Mouse (Mus musculus) megakaryocyte, embryonic 14.5 days (primary cell): Measurements from ENCODE around the gene Commd8.

Source experiments
- FLI1 ChIP-seq: IDR thresholded peaks from 2 replicates; pipeline ENCODE4 v1.6.1; 2012; ENCODE audit warnings: low read length, inconsistent platforms, mixed read lengths
- GATA1 ChIP-seq: IDR thresholded peaks from 3 replicates; pipeline ENCODE4 v1.6.1; 2012; ENCODE audit warnings: mixed read lengths, low read length, inconsistent platforms, borderline replicate concordance

DNA sequence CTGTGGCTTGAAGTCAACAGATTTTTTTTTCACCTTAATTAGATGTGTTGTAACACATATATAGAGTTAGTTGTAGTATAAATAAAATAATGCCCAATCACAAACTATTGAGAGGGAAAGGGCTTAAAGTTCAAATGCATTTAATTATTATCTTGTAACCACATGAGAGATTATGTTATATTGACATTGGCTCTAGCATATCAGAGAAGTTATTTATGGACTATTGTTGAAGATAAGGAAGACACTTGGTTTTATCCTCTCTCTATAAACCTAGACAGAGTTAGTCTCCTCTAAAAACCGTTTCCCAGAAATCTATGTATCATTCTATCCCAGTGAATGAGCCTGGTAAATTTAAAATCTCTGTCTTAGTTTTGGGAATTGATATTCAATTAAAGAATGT, 5.5 kb upstream of the Commd8 start:
- no peak for TF ChIP-seq GATA1
- TF ChIP-seq FLI1, result no peak
